Mouse (Mus musculus) adrenal gland, adult (tissue): ENCODE data around the gene Baz2b.
"Not testable (repeated sequence)": the region's sequence is repeated elsewhere in the genome, so short reads cannot be mapped to it uniquely, and the experiment has no call there.

ENCODE experiments used
- DNase-seq, 2 experiments: peaks; one replicate each; pipeline ENCODE4 v3.0.0; 2022 to 2023; ENCODE audit warnings: low spot score in 1 of 2; ENCODE audit not compliant: inconsistent age in 2 of 2

Baz2b gene

GRCm38 (mm10) chr2:60135796-60136195, 73.8 kb downstream of the Baz2b start:
- DNase-seq, result no peak

GRCm38 (mm10) chr2:60134958-60135357, 74.7 kb downstream of the Baz2b start:
- DNase-seq, result not testable (repeated sequence)

- DNase-seq, result no peak
These were observed 76.6 kb downstream of the Baz2b start for GRCm38 (mm10) chr2:60133072-60133471.

- no peak for DNase-seq
These were observed 77.2 kb downstream of the Baz2b start for GRCm38 (mm10) chr2:60132269-60133042.

- no peak for DNase-seq
These were observed 81.0 kb downstream of the Baz2b start for GRCm38 (mm10) chr2:60128631-60129030.

- DNase-seq, result peak; percentile 29 to 69
These were observed 82.8 kb downstream of the Baz2b start for GRCm38 (mm10) chr2:60126831-60127230.

- DNase-seq, result peak in 1 of 2 experiments; percentile 49
These were observed 83.3 kb downstream of the Baz2b start for GRCm38 (mm10) chr2:60126292-60126691.

GRCm38 (mm10) chr2:60125049-60126004, 84.3 kb downstream of the Baz2b start:
- DNase-seq, result peak; percentile 81 to 96

GRCm38 (mm10) chr2:60124648-60125048, 85.0 kb downstream of the Baz2b start:
- DNase-seq, result peak; percentile 72 to 93

- no peak for DNase-seq
These were observed 85.6 kb downstream of the Baz2b start for GRCm38 (mm10) chr2:60123911-60124647.

GRCm38 (mm10) chr2:60123061-60123874, 86.4 kb downstream of the Baz2b start:
- peak in 1 of 2 experiments; percentile 60 for DNase-seq

- peak in 1 of 2 experiments; percentile 58 for DNase-seq
These were observed 87.5 kb downstream of the Baz2b start for GRCm38 (mm10) chr2:60122188-60122587.

GRCm38 (mm10) chr2:60120681-60121080, 89.0 kb downstream of the Baz2b start:
- peak in 1 of 2 experiments; percentile 31 for DNase-seq

GRCm38 (mm10) chr2:60118684-60119558, 90.7 kb downstream of the Baz2b start:
- DNase-seq, result peak in 1 of 2 experiments; percentile 54

GRCm38 (mm10) chr2:60117867-60118266, 91.8 kb downstream of the Baz2b start:
- DNase-seq, result peak in 1 of 2 experiments; percentile 35

- no peak for DNase-seq
These were observed 93.6 kb downstream of the Baz2b start for GRCm38 (mm10) chr2:60115891-60116554.

- DNase-seq, result no peak
These were observed 94.7 kb downstream of the Baz2b start for GRCm38 (mm10) chr2:60114901-60115300.
